Mouse (Mus musculus) testis, adult 2 months (tissue): ENCODE results near the gene Tsga10ip.

Experiments used
- CTCF ChIP-seq: fragments of 200-500 bp; IDR thresholded peaks from 2 replicates; pipeline ENCODE4 v1.5.1; 2012; ENCODE audit warnings: low read depth, mild to moderate bottlenecking, inconsistent platforms, low read length, moderate library complexity; ENCODE audit not compliant: control insufficient read depth, insufficient read depth, insufficient replicate concordance
- POLR2A ChIP-seq: fragments of 200-500 bp; IDR thresholded peaks from 2 replicates; pipeline ENCODE4 v1.6.1; 2012; ENCODE audit warnings: low read depth, mild to moderate bottlenecking, inconsistent platforms, low read length, moderate library complexity; ENCODE audit not compliant: control insufficient read depth

- TF ChIP-seq CTCF (no peak), POLR2A (no peak)
Observed at GRCm38 (mm10) chr19:5444954-5445353, 42.6 kb upstream of the Tsga10ip start.
